Mouse (Mus musculus) liver, embryonic 14.5 days (tissue): ENCODE data around the gene Anxa11.

Experiments used
- CTCF ChIP-seq: IDR thresholded peaks from 2 replicates; pipeline ENCODE4 v1.5.1; 2016; ENCODE audit warnings: antibody characterized with exemption, low read depth, control low read depth
- EP300 ChIP-seq: IDR thresholded peaks from 2 replicates; pipeline ENCODE4 v1.6.1; 2016; ENCODE audit warnings: antibody characterized with exemption, low read depth

DNA sequence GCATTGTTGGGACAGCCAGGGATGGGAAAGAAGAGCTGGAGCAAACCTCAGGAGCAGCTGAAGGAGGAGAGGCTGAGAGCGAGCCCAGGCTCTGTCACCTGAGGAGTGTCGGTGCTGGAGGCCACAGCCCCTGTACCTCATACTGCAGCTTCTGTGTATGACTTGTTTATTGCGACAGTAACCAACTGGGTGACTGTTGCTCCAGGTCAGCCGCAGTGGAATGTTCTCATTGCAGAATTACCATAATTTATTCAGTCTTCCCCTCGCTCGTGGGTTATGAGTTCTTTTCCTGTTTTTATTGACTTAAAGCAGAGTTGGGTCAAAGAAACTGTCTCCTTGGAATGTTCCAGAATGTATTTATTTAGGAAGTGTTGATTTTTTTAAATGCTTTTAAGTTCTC lies 6.3 kb downstream of the Anxa11 start:
- TF ChIP-seq CTCF (no peak), EP300 (no peak)
